Mouse (Mus musculus): ENCODE results near the gene Pard6a.

DNA sequence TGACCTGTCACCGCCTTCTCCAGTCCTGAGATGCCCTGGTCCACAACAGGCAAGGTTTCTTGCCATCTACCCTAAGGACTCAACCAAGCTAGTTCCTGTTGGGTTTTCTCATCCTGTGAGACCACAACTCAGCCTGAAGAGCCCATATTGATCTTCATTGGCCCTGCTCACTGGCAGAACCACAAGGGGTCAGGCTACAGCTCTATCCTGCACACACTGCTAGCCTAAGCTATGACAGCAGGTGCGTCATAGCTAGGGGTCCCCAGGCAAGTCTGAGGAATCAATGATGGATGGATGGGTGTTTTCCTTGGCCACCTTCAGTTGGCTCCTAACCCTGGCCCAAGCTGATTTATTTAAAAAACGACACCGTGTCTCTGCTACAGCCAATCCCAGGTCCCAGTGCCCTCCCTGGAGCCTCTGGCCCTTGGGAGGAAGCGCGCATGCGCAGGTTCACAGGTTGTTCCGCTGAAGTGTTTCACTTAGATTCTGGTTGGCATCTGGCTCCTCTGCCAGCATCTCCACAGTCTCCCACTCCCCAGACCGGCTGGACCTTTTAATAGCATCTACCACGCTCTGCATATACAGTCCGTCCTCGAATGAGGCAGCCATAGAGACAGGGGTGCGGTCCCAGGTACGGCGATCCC, 15.5 kb downstream of the Pard6a start:
- TF ChIP-seq POLR2A (IDR thresholded peaks at IDR 0.05; ENCODE audit: control insufficient read depth, extremely low read depth, insufficient read depth, low read length, poor library complexity) (no peak), CTCF (IDR thresholded peaks at IDR 0.05; ENCODE audit: borderline replicate concordance, control insufficient read depth, extremely low read depth, insufficient read depth, low read length, poor library complexity) (no peak)
